8 mouse cellular contexts compared by ENCODE assay signal in genomic region chr4:100407261-100407874, GRCm38 (mm10).
DNase-seq lines count a peak whose midpoint lies in the region; ATAC-seq lines count a peak whose summit lies in the region.

No protein-coding gene starts in this region.

- no peak overlapping the region for H3K9ac ChIP-seq in midbrain, embryonic 11.5 days (ENCODE audit: low read length)
- no peak overlapping the region for H3K9ac ChIP-seq in midbrain, embryonic 13.5 days (replicated peaks)
- H3K9ac ChIP-seq in intestine, embryonic 16.5 days (ENCODE audit: low read depth, low read length), result no peak overlapping the region
- no peak overlapping the region for H3K9ac ChIP-seq in neural tube, embryonic 11.5 days (ENCODE audit: low read length)

- H3K4me3 ChIP-seq in midbrain, embryonic 11.5 days (ENCODE audit: low read depth, low read length), result no peak overlapping the region
- H3K4me3 ChIP-seq in midbrain, embryonic 13.5 days (replicated peaks), result no peak overlapping the region
- no peak overlapping the region for H3K4me3 ChIP-seq in intestine, embryonic 16.5 days (ENCODE audit: low read length)
- H3K4me3 ChIP-seq in neural tube, embryonic 11.5 days (ENCODE audit: low read depth, low read length), result no peak overlapping the region

- H3K9me3 ChIP-seq in midbrain, embryonic 11.5 days (ENCODE audit: control insufficient read depth, low read length), result no peaks in the 10 kb centered on the region
- no peaks in the 10 kb centered on the region for H3K9me3 ChIP-seq in midbrain, embryonic 13.5 days
- H3K9me3 ChIP-seq in intestine, embryonic 16.5 days (ENCODE audit: control insufficient read depth, low read length), result no peaks in the 10 kb centered on the region
- H3K9me3 ChIP-seq in neural tube, embryonic 11.5 days (ENCODE audit: control insufficient read depth, low read length), result no peaks in the 10 kb centered on the region

- H3K4me1 ChIP-seq in midbrain, embryonic 11.5 days (ENCODE audit: control insufficient read depth, insufficient read depth, low read length), result no peaks in the 10 kb centered on the region
- H3K4me1 ChIP-seq in midbrain, embryonic 13.5 days (replicated peaks), result peaks cover 9% of the 10 kb centered on the region; the same call in 1 of the 2 replicates
- H3K4me1 ChIP-seq in intestine, embryonic 16.5 days (ENCODE audit: control insufficient read depth, insufficient read depth, low read length), result peaks cover 7% of the 10 kb centered on the region
- no peaks in the 10 kb centered on the region for H3K4me1 ChIP-seq in neural tube, embryonic 11.5 days (ENCODE audit: control insufficient read depth, insufficient read depth, low read length)

- H3K27me3 ChIP-seq in midbrain, embryonic 11.5 days (ENCODE audit: control insufficient read depth, insufficient read depth, low read length), result no peaks in the 10 kb centered on the region
- H3K27me3 ChIP-seq in midbrain, embryonic 13.5 days, result no peaks in the 10 kb centered on the region
- no peaks in the 10 kb centered on the region for H3K27me3 ChIP-seq in intestine, embryonic 16.5 days (replicated peaks; ENCODE audit: control insufficient read depth, insufficient read depth, low read length)
- no peaks in the 10 kb centered on the region for H3K27me3 ChIP-seq in neural tube, embryonic 11.5 days (ENCODE audit: control insufficient read depth, insufficient read depth, low read length)

- no peaks in the 10 kb centered on the region for H3K36me3 ChIP-seq in midbrain, embryonic 11.5 days (ENCODE audit: control insufficient read depth, insufficient read depth, low read length)
- no peaks in the 10 kb centered on the region for H3K36me3 ChIP-seq in midbrain, embryonic 13.5 days
- H3K36me3 ChIP-seq in intestine, embryonic 16.5 days (ENCODE audit: control insufficient read depth, insufficient read depth, low read length), result no peaks in the 10 kb centered on the region
- no peaks in the 10 kb centered on the region for H3K36me3 ChIP-seq in neural tube, embryonic 11.5 days (ENCODE audit: control insufficient read depth, insufficient read depth, low read length)

- no peak overlapping the region for H3K27ac ChIP-seq in midbrain, embryonic 11.5 days (ENCODE audit: low read depth, low read length)
- H3K27ac ChIP-seq in midbrain, embryonic 13.5 days, result no peak overlapping the region
- no peak overlapping the region for H3K27ac ChIP-seq in intestine, embryonic 16.5 days (ENCODE audit: low read length)
- H3K27ac ChIP-seq in neural tube, embryonic 11.5 days (ENCODE audit: low read depth, low read length), result no peak overlapping the region

- WGBS in midbrain, embryonic 11.5 days, result 43% methylated on average over 9 of the region's 9 CpGs
- WGBS in midbrain, embryonic 13.5 days, result 42% methylated on average over 9 of the region's 9 CpGs
- WGBS in intestine, embryonic 16.5 days, result 31% methylated on average over 9 of the region's 9 CpGs
- 37% methylated on average over 9 of the region's 9 CpGs for WGBS in neural tube, embryonic 11.5 days

- DNase-seq in midbrain, embryonic 11.5 days (ENCODE audit: low spot score, missing footprints), result peak; percentile 96
- DNase-seq in cerebellum, adult 8-10 months, result peak; percentile 79
- DNase-seq in frontal cortex, postnatal 25 days (ENCODE audit: low spot score in 2 of 2), result peak; percentile 75 to 85
- DNase-seq in left cerebral cortex, adult 8-10 months (ENCODE audit: low spot score in 2 of 2), result peak; percentile 39 to 77
- DNase-seq in neural tube, embryonic 11.5 days (ENCODE audit: low spot score), result peak; percentile 70
- peak; percentile 42 for DNase-seq in thymus, postnatal 25 days

- no peak for ATAC-seq in midbrain, embryonic 11.5 days (ENCODE audit: low FRiP score)
- ATAC-seq in midbrain, embryonic 13.5 days, result no peak
- ATAC-seq in intestine, embryonic 16.5 days, result peak; percentile 56
- ATAC-seq in neural tube, embryonic 11.5 days (ENCODE audit: insufficient read depth, low FRiP score, low TSS enrichment), result no peak

- H3K4me2 ChIP-seq in midbrain, embryonic 11.5 days, result no peak overlapping the region
- H3K4me2 ChIP-seq in midbrain, embryonic 13.5 days (replicated peaks), result no peak overlapping the region
- no peak overlapping the region for H3K4me2 ChIP-seq in intestine, embryonic 16.5 days (ENCODE audit: low read depth, low read length)
- no peak overlapping the region for H3K4me2 ChIP-seq in neural tube, embryonic 11.5 days (ENCODE audit: low read depth)

Comparison
In these comparisons a context has a peak if more than half of its experiments do, and no peak if none do; other contexts are left out.
1. DNase-seq: peak in every context shown above with its lines; median percentile 96 in midbrain, embryonic 11.5 days; 80 in frontal cortex, postnatal 25 days; 79 in cerebellum, adult 8-10 months; 70 in neural tube, embryonic 11.5 days; 58 in left cerebral cortex, adult 8-10 months; 42 in thymus, postnatal 25 days.